In genomic region chr1:65112031-65112806, GRCm38 (mm10) we compare ENCODE assay signal across 9 mouse cellular contexts. TPM values are rescaled to one million over a fixed set of nuclear protein-coding genes. Genes with fewer than 3 reads are reported as not detected.
DNase-seq lines count a peak whose midpoint lies in the region; ATAC-seq and TF ChIP-seq lines count a peak whose summit lies in the region.
"Had no signal": no experiment of that assay in that cellular context is flagged by ENCODE, and none has a peak within 500 bp of the region (broad histone marks: within the 10 kb centered on the region; RNA-seq: fewer than 3 reads in every experiment).

No protein-coding gene starts in this region.

- H3K4me1 ChIP-seq in limb, embryonic 14.5 days (ENCODE audit: control insufficient read depth, insufficient read depth, low read length): no peaks in the 10 kb centered on the region
- no peaks in the 10 kb centered on the region for H3K4me1 ChIP-seq in midbrain, embryonic 16.5 days (ENCODE audit: control insufficient read depth, insufficient read depth, low read length)
- no peaks in the 10 kb centered on the region for H3K4me1 ChIP-seq in stomach, embryonic 16.5 days (ENCODE audit: control insufficient read depth, insufficient read depth, low read length)

- peak; percentile 79 for ATAC-seq in limb, embryonic 14.5 days (ENCODE audit: low FRiP score, low read depth)
- ATAC-seq in midbrain, embryonic 16.5 days: peak; percentile 84
- 0 out of 2 replicates have a peak, but pooled peaks have one; percentile 70 for ATAC-seq in stomach, embryonic 16.5 days (ENCODE audit: insufficient read depth, low FRiP score)

- H3K4me2 ChIP-seq in limb, embryonic 14.5 days (replicated peaks; ENCODE audit: low read depth, low read length, severe bottlenecking): no peak overlapping the region; the same call in 1 of the 2 replicates
- peak overlapping the region; percentile 26 for H3K4me2 ChIP-seq in midbrain, embryonic 16.5 days (ENCODE audit: low read length)
- peak overlapping the region; percentile 47 for H3K4me2 ChIP-seq in stomach, embryonic 16.5 days (ENCODE audit: low read depth, low read length)

- H3K9me3 ChIP-seq in limb, embryonic 14.5 days (ENCODE audit: control insufficient read depth, low read length): no peaks in the 10 kb centered on the region
- no peaks in the 10 kb centered on the region for H3K9me3 ChIP-seq in midbrain, embryonic 16.5 days (replicated peaks; ENCODE audit: control insufficient read depth, low read length, poor library complexity, severe bottlenecking)
- no peaks in the 10 kb centered on the region for H3K9me3 ChIP-seq in stomach, embryonic 16.5 days (replicated peaks; ENCODE audit: control insufficient read depth, low read length)

- H3K27ac ChIP-seq in limb, embryonic 14.5 days (replicated peaks; ENCODE audit: low read depth, low read length): no peak overlapping the region
- no peak overlapping the region for H3K27ac ChIP-seq in midbrain, embryonic 16.5 days (ENCODE audit: low read length)
- H3K27ac ChIP-seq in stomach, embryonic 16.5 days (ENCODE audit: low read length): no peak overlapping the region

- WGBS in limb, embryonic 14.5 days: 11% methylated on average over 8 of the region's 8 CpGs
- 10% methylated on average over 8 of the region's 8 CpGs for WGBS in midbrain, embryonic 16.5 days
- 8% methylated on average over 8 of the region's 8 CpGs for WGBS in stomach, embryonic 16.5 days

- no peaks in the 10 kb centered on the region for H3K27me3 ChIP-seq in limb, embryonic 14.5 days (ENCODE audit: control insufficient read depth, insufficient read depth, low read length)
- no peaks in the 10 kb centered on the region for H3K27me3 ChIP-seq in midbrain, embryonic 16.5 days (ENCODE audit: control insufficient read depth, insufficient read depth, low read depth, low read length)
- H3K27me3 ChIP-seq in stomach, embryonic 16.5 days (ENCODE audit: control insufficient read depth, insufficient read depth, low read length): no peaks in the 10 kb centered on the region

- H3K9ac ChIP-seq in limb, embryonic 14.5 days (ENCODE audit: low read depth, low read length, severe bottlenecking): no peak overlapping the region
- H3K9ac ChIP-seq in midbrain, embryonic 16.5 days (ENCODE audit: low read depth, low read length): no peak overlapping the region
- H3K9ac ChIP-seq in stomach, embryonic 16.5 days (ENCODE audit: low read length): peak overlapping the region; percentile 1; the same call in 1 of the 2 replicates

- DNase-seq in 3T3-L1 (ENCODE audit: low read depth, low spot score): peak; percentile 96
- peak; percentile 86 for DNase-seq in adrenal gland, postnatal 10 days
- peak; percentile 77 for DNase-seq in embryo, embryonic 11.5 days (ENCODE audit: low read depth, low spot score)
- DNase-seq in heart, adult 8-10 months (ENCODE audit: low spot score): peak; percentile 75
- DNase-seq in kidney, adult 9 months: peak; percentile 88
- DNase-seq in limb, embryonic 14.5 days (ENCODE audit: low spot score): peak; percentile 91

- peak overlapping the region; percentile 7; the same call in 1 of the 2 replicates for H3K4me3 ChIP-seq in limb, embryonic 14.5 days (replicated peaks; ENCODE audit: low read length)
- H3K4me3 ChIP-seq in midbrain, embryonic 16.5 days (ENCODE audit: low read depth, low read length): no peak overlapping the region
- no peak overlapping the region; the same call in 1 of the 2 replicates for H3K4me3 ChIP-seq in stomach, embryonic 16.5 days (replicated peaks; ENCODE audit: low read length)
- H3K4me3 ChIP-seq: erythroblast, embryonic 14.5 days had no signal

- no peaks in the 10 kb centered on the region for H3K36me3 ChIP-seq in limb, embryonic 14.5 days (ENCODE audit: control insufficient read depth, insufficient read depth, low read length)
- H3K36me3 ChIP-seq in midbrain, embryonic 16.5 days (ENCODE audit: control insufficient read depth, insufficient read depth, low read length): no peaks in the 10 kb centered on the region
- H3K36me3 ChIP-seq in stomach, embryonic 16.5 days (ENCODE audit: control insufficient read depth, insufficient read depth, low read length): no peaks in the 10 kb centered on the region

- peak; percentile 25; the same call in 1 of the 2 replicates for TF ChIP-seq POLR2A in limb, embryonic 14.5 days (IDR thresholded peaks at IDR 0.05; ENCODE audit: borderline replicate concordance, extremely low read depth, insufficient read depth, insufficient read length)

RNA-seq across cellular contexts. Expression of gene Gm28845, which starts 7.1 kb away (rescaled TPM):
- not detected for total RNA-seq in adrenal gland, postnatal 10 days (2021)
- not detected for total RNA-seq in heart, adult 8-10 months (2022)
- not detected in 2 replicates for polyA plus RNA-seq in limb, embryonic 14.5 days (2012; rRNA removed)
- not detected in 2 replicates for polyA plus RNA-seq in limb, embryonic 14.5 days (2014; fragmentation: Nextera tagmentation; extraction: Ambion mirVana)
- polyA plus RNA-seq in midbrain, embryonic 16.5 days (2015; fragmentation: Nextera tagmentation; extraction: Ambion mirVana): not detected in 2 replicates
- not detected in 2 replicates for polyA plus RNA-seq in stomach, embryonic 16.5 days (2015; fragmentation: Nextera tagmentation; extraction: Ambion mirVana)
- polyA plus RNA-seq: erythroblast, embryonic 14.5 days had no signal

RNA-seq across cellular contexts. Expression of gene Cryga, which starts 9.0 kb away (rescaled TPM):
- total RNA-seq in adrenal gland, postnatal 10 days (2021): not detected
- not detected for total RNA-seq in heart, adult 8-10 months (2022)
- polyA plus RNA-seq in limb, embryonic 14.5 days (2012; rRNA removed): not detected in 2 replicates
- not detected in 2 replicates for polyA plus RNA-seq in limb, embryonic 14.5 days (2014; fragmentation: Nextera tagmentation; extraction: Ambion mirVana)
- not detected in 2 replicates for polyA plus RNA-seq in midbrain, embryonic 16.5 days (2015; fragmentation: Nextera tagmentation; extraction: Ambion mirVana)
- polyA plus RNA-seq in stomach, embryonic 16.5 days (2015; fragmentation: Nextera tagmentation; extraction: Ambion mirVana): not detected in 2 replicates
- polyA plus RNA-seq: erythroblast, embryonic 14.5 days had no signal

RNA-seq across cellular contexts. Expression of gene D630023F18Rik, which starts 10.8 kb away (rescaled TPM):
- total RNA-seq in adrenal gland, postnatal 10 days (2021): under 1 TPM; 0.24 to 0.36 TPM
- total RNA-seq in heart, adult 8-10 months (2022): not detected
- polyA plus RNA-seq in limb, embryonic 14.5 days (2012; rRNA removed): 0.24 and 0.32 TPM in 2 replicates
- polyA plus RNA-seq in limb, embryonic 14.5 days (2014; fragmentation: Nextera tagmentation; extraction: Ambion mirVana): 0.37 and 0.44 TPM in 2 replicates
- polyA plus RNA-seq in midbrain, embryonic 16.5 days (2015; fragmentation: Nextera tagmentation; extraction: Ambion mirVana): 1.6 and 3.1 TPM in 2 replicates
- 0.17 TPM in 1 of 2 replicates, not detected in the other for polyA plus RNA-seq in stomach, embryonic 16.5 days (2015; fragmentation: Nextera tagmentation; extraction: Ambion mirVana)
- polyA plus RNA-seq: erythroblast, embryonic 14.5 days had no signal

RNA-seq across cellular contexts. Expression of gene Crygb, which starts 30.1 kb away (rescaled TPM):
- not detected for total RNA-seq in adrenal gland, postnatal 10 days (2021)
- not detected for total RNA-seq in heart, adult 8-10 months (2022)
- polyA plus RNA-seq in limb, embryonic 14.5 days (2012; rRNA removed): 0.29 and 0.73 TPM in 2 replicates
- not detected in 2 replicates for polyA plus RNA-seq in limb, embryonic 14.5 days (2014; fragmentation: Nextera tagmentation; extraction: Ambion mirVana)
- polyA plus RNA-seq in midbrain, embryonic 16.5 days (2015; fragmentation: Nextera tagmentation; extraction: Ambion mirVana): not detected in 2 replicates
- not detected in 2 replicates for polyA plus RNA-seq in stomach, embryonic 16.5 days (2015; fragmentation: Nextera tagmentation; extraction: Ambion mirVana)
- polyA plus RNA-seq: erythroblast, embryonic 14.5 days had no signal

RNA-seq across cellular contexts. Expression of gene Crygc, which starts 38.7 kb away (rescaled TPM):
- total RNA-seq in adrenal gland, postnatal 10 days (2021): not detected
- total RNA-seq in heart, adult 8-10 months (2022): not detected
- polyA plus RNA-seq in limb, embryonic 14.5 days (2012; rRNA removed): not detected in 2 replicates
- polyA plus RNA-seq in limb, embryonic 14.5 days (2014; fragmentation: Nextera tagmentation; extraction: Ambion mirVana): not detected in 2 replicates
- polyA plus RNA-seq in midbrain, embryonic 16.5 days (2015; fragmentation: Nextera tagmentation; extraction: Ambion mirVana): not detected in 2 replicates
- not detected in 2 replicates for polyA plus RNA-seq in stomach, embryonic 16.5 days (2015; fragmentation: Nextera tagmentation; extraction: Ambion mirVana)
- polyA plus RNA-seq: erythroblast, embryonic 14.5 days had no signal
